Mouse (Mus musculus): ENCODE data around the gene Tnrc6b. TPM values are rescaled to one million over a fixed set of nuclear protein-coding genes. Genes with fewer than 3 reads are reported as not detected.

Gene Tnrc6b
- polyA plus RNA-seq, 1 experiment from 2014 or later = 37.7 TPM

Small RNAs within 50 kb of the gene (microRNA-seq; reads per million reads assigned to microRNA genes)
- 20.7 reads per million, percentile 36 among the genes with 10 or more reads in this experiment for gene Mir5113

Other genes starting within 250 kb of the Tnrc6b start
- gene Enthd1, start 146.2 kb upstream of the Tnrc6b start, polyA plus RNA-seq (2016; fragmentation: Nextera tagmentation; extraction: Ambion mirVana) = not detected in 2 replicates
- 3.0 and 4.0 TPM in 2 replicates for gene Grap2, start 138.7 kb upstream of the Tnrc6b start, polyA plus RNA-seq (2016; fragmentation: Nextera tagmentation; extraction: Ambion mirVana)
- gene Fam83f, start 39.5 kb upstream of the Tnrc6b start, polyA plus RNA-seq (2016; fragmentation: Nextera tagmentation; extraction: Ambion mirVana) = 2.6 and 3.0 TPM in 2 replicates
- 165 and 170 TPM in 2 replicates for gene Adsl, start 237.2 kb downstream of the Tnrc6b start, polyA plus RNA-seq (2016; fragmentation: Nextera tagmentation; extraction: Ambion mirVana)